28 mouse cellular contexts compared by ENCODE assay signal in the genomic region with DNA sequence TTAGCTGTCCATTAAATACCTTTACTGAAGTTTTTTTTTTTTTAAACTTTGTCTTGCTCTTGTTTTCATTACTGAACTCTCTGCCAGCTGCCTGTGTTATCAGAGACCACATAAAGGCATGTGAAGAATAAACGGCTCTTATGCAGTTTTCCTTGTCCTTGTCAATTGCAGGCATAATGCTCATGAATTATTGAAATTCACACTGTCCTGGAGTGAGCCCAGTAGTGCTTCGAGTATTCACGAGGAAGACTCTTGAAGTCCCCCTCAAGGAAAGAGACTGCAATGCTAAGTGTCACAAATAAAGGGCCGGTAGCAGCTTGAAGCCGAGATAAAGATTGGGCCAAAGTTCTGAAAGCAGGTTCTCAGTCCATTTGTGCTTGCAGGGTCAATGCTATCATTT.
DNase-seq lines count a peak whose midpoint lies in the region; ATAC-seq and TF ChIP-seq lines count a peak whose summit lies in the region.
"Had no signal": no experiment of that assay in that cellular context is flagged by ENCODE, and none has a peak within 500 bp of the region (broad histone marks: within the 10 kb centered on the region; RNA-seq: fewer than 3 reads in every experiment).

No protein-coding gene starts in this region.

- WGBS in heart, embryonic 13.5 days: 48% methylated on average over 5 of the region's 5 CpGs
- WGBS in lung, postnatal 0 days: 50% methylated on average over 5 of the region's 5 CpGs
- WGBS in midbrain, embryonic 12.5 days: 53% methylated on average over 5 of the region's 5 CpGs
- 31% methylated on average over 5 of the region's 5 CpGs for WGBS in midbrain, embryonic 16.5 days
- 73% methylated on average over 5 of the region's 5 CpGs for WGBS in hindbrain, embryonic 12.5 days

- ATAC-seq in heart, embryonic 13.5 days (ENCODE audit: extremely low read depth, insufficient number of reproducible peaks, low FRiP score, low TSS enrichment): no peak
- ATAC-seq in lung, postnatal 0 days: no peak
- ATAC-seq in midbrain, embryonic 12.5 days (ENCODE audit: low FRiP score, low read depth): 0 out of 2 replicates have a peak, but pooled peaks have one; percentile 34
- ATAC-seq in midbrain, embryonic 16.5 days: no peak
- ATAC-seq in hindbrain, embryonic 12.5 days (ENCODE audit: low FRiP score): no peak
- ATAC-seq: CD4-positive, CD25-positive, alpha-beta regulatory T cell, adult 4 months; forebrain, embryonic 14.5 days; forebrain, postnatal 0 days; hindbrain, embryonic 16.5 days had no signal

- no peak for DNase-seq in heart, postnatal 14 days
- DNase-seq in lung, postnatal 10 days: peak; percentile 13
- no peak for DNase-seq in lung, postnatal 0 days (ENCODE audit: low spot score)
- peak; percentile 39 for DNase-seq in brain, embryonic 14.5 days (ENCODE audit: low read depth)
- DNase-seq: adrenal gland, adult 2 months; adrenal gland, postnatal 14 days; cerebellum, adult 11-12 months; cerebellum, adult 8-10 months; cerebellum, postnatal 10 days; cerebellum, postnatal 36 days; embryo, embryonic 11 days; forebrain, postnatal 0 days; gastrocnemius, adult 2 months; gastrocnemius, postnatal 14 days; heart, adult 18-20 months; heart, postnatal 10 days had no signal

- no peaks in the 10 kb centered on the region for H3K36me3 ChIP-seq in heart, embryonic 13.5 days
- no peaks in the 10 kb centered on the region for H3K36me3 ChIP-seq in lung, postnatal 0 days (ENCODE audit: insufficient read depth, low read length)
- no peaks in the 10 kb centered on the region for H3K36me3 ChIP-seq in midbrain, embryonic 12.5 days
- no peaks in the 10 kb centered on the region for H3K36me3 ChIP-seq in midbrain, embryonic 16.5 days (ENCODE audit: control insufficient read depth, insufficient read depth, low read length)
- H3K36me3 ChIP-seq in hindbrain, embryonic 12.5 days: no peaks in the 10 kb centered on the region
- H3K36me3 ChIP-seq: embryonic facial prominence, embryonic 10.5 days; embryonic facial prominence, embryonic 13.5 days; heart, embryonic 10.5 days; hindbrain, embryonic 13.5 days had no signal

- H3K9ac ChIP-seq in heart, embryonic 13.5 days: no peak overlapping the region
- H3K9ac ChIP-seq in lung, postnatal 0 days (replicated peaks; ENCODE audit: low read depth): no peak overlapping the region
- H3K9ac ChIP-seq in midbrain, embryonic 12.5 days (replicated peaks): no peak overlapping the region
- H3K9ac ChIP-seq in midbrain, embryonic 16.5 days (ENCODE audit: low read depth, low read length): no peak overlapping the region
- no peak overlapping the region for H3K9ac ChIP-seq in hindbrain, embryonic 12.5 days
- H3K9ac ChIP-seq: embryonic facial prominence, embryonic 13.5 days; forebrain, postnatal 0 days; hindbrain, embryonic 13.5 days had no signal

- H3K9me3 ChIP-seq in heart, embryonic 13.5 days: no peaks in the 10 kb centered on the region
- no peaks in the 10 kb centered on the region for H3K9me3 ChIP-seq in lung, postnatal 0 days (ENCODE audit: low read length)
- H3K9me3 ChIP-seq in midbrain, embryonic 12.5 days: no peaks in the 10 kb centered on the region
- H3K9me3 ChIP-seq in midbrain, embryonic 16.5 days (replicated peaks; ENCODE audit: control insufficient read depth, low read length, poor library complexity, severe bottlenecking): no peaks in the 10 kb centered on the region
- H3K9me3 ChIP-seq in hindbrain, embryonic 12.5 days (replicated peaks): no peaks in the 10 kb centered on the region
- H3K9me3 ChIP-seq: embryonic facial prominence, embryonic 10.5 days; embryonic facial prominence, embryonic 13.5 days; heart, embryonic 10.5 days; hindbrain, embryonic 13.5 days had no signal

- no peak overlapping the region for H3K4me3 ChIP-seq in heart, embryonic 13.5 days
- H3K4me3 ChIP-seq in lung, postnatal 0 days (ENCODE audit: low read depth, low read length): no peak overlapping the region
- H3K4me3 ChIP-seq in midbrain, embryonic 12.5 days: no peak overlapping the region
- H3K4me3 ChIP-seq in midbrain, embryonic 16.5 days (ENCODE audit: low read depth, low read length): no peak overlapping the region
- H3K4me3 ChIP-seq in hindbrain, embryonic 12.5 days: no peak overlapping the region
- H3K4me3 ChIP-seq: embryonic facial prominence, embryonic 10.5 days; embryonic facial prominence, embryonic 13.5 days; erythroblast, embryonic 14.5 days; gastrocnemius, adult 2 months; heart, embryonic 10.5 days; hindbrain, embryonic 13.5 days had no signal

- peaks cover 5% of the 10 kb centered on the region; the same call in 1 of the 2 replicates for H3K4me1 ChIP-seq in heart, embryonic 13.5 days
- no peaks in the 10 kb centered on the region for H3K4me1 ChIP-seq in lung, postnatal 0 days (ENCODE audit: insufficient read depth, low read depth, low read length)
- H3K4me1 ChIP-seq in midbrain, embryonic 12.5 days: no peaks in the 10 kb centered on the region
- H3K4me1 ChIP-seq in midbrain, embryonic 16.5 days (ENCODE audit: control insufficient read depth, insufficient read depth, low read length): peaks cover 3% of the 10 kb centered on the region
- H3K4me1 ChIP-seq in hindbrain, embryonic 12.5 days: no peaks in the 10 kb centered on the region
- H3K4me1 ChIP-seq: heart, embryonic 10.5 days; hindbrain, embryonic 13.5 days had no signal

- H3K4me2 ChIP-seq in heart, embryonic 13.5 days: 0 out of 2 replicates have a peak overlapping the region, but pooled peaks have one; percentile 11
- no peak overlapping the region for H3K4me2 ChIP-seq in lung, postnatal 0 days (replicated peaks; ENCODE audit: low read depth, low read length)
- no peak overlapping the region for H3K4me2 ChIP-seq in midbrain, embryonic 12.5 days (replicated peaks)
- no peak overlapping the region for H3K4me2 ChIP-seq in midbrain, embryonic 16.5 days (ENCODE audit: low read length)
- no peak overlapping the region for H3K4me2 ChIP-seq in hindbrain, embryonic 12.5 days (replicated peaks)
- H3K4me2 ChIP-seq: embryonic facial prominence, embryonic 13.5 days; hindbrain, embryonic 13.5 days had no signal

- no peak for TF ChIP-seq EP300 in lung, postnatal 0 days (IDR thresholded peaks at IDR 0.05)

- H3K27me3 ChIP-seq in heart, embryonic 13.5 days (replicated peaks): no peaks in the 10 kb centered on the region
- no peaks in the 10 kb centered on the region for H3K27me3 ChIP-seq in lung, postnatal 0 days (replicated peaks; ENCODE audit: insufficient read depth, low read length)
- peaks cover 18% of the 10 kb centered on the region for H3K27me3 ChIP-seq in midbrain, embryonic 12.5 days
- no peaks in the 10 kb centered on the region for H3K27me3 ChIP-seq in midbrain, embryonic 16.5 days (ENCODE audit: control insufficient read depth, insufficient read depth, low read depth, low read length)
- no peaks in the 10 kb centered on the region for H3K27me3 ChIP-seq in hindbrain, embryonic 12.5 days
- H3K27me3 ChIP-seq: embryonic facial prominence, embryonic 13.5 days; hindbrain, embryonic 13.5 days had no signal

- intact Hi-C loops in heart, postnatal 14 days (cut with DNase I): no loop called here

- no peak for TF ChIP-seq POLR2A in brain, embryonic 14.5 days (IDR thresholded peaks at IDR 0.05; ENCODE audit: borderline replicate concordance, extremely low read depth, insufficient read depth, insufficient read length, poor library complexity, severe bottlenecking)

- H3K27ac ChIP-seq in heart, embryonic 13.5 days (replicated peaks): no peak overlapping the region
- H3K27ac ChIP-seq in lung, postnatal 0 days (ENCODE audit: low read length): no peak overlapping the region
- H3K27ac ChIP-seq in midbrain, embryonic 12.5 days (replicated peaks): no peak overlapping the region
- no peak overlapping the region for H3K27ac ChIP-seq in midbrain, embryonic 16.5 days (ENCODE audit: low read length)
- no peak overlapping the region for H3K27ac ChIP-seq in hindbrain, embryonic 12.5 days
- H3K27ac ChIP-seq: embryonic facial prominence, embryonic 10.5 days; embryonic facial prominence, embryonic 13.5 days; gastrocnemius, adult 2 months; heart, embryonic 10.5 days; hindbrain, embryonic 13.5 days had no signal

- no peak for TF ChIP-seq CTCF in lung, postnatal 0 days (IDR thresholded peaks at IDR 0.05)
- no peak for TF ChIP-seq CTCF in brain, embryonic 14.5 days (IDR thresholded peaks at IDR 0.05; ENCODE audit: borderline replicate concordance, extremely low read depth, insufficient read depth, insufficient read length)

Comparison
In these comparisons a context has a peak if more than half of its experiments do, and no peak if none do; other contexts are left out.
1. DNase-seq: peak in lung, postnatal 10 days (single experiment) and brain, embryonic 14.5 days (single experiment); none in heart, postnatal 14 days (0 of 2) and lung, postnatal 0 days (single experiment).